Mouse (Mus musculus): ENCODE data around the gene Cnpy2.
"Not testable (repeated sequence)": the region's sequence is repeated elsewhere in the genome, so short reads cannot be mapped to it uniquely, and the experiment has no call there.

Gene Cnpy2

DNA sequence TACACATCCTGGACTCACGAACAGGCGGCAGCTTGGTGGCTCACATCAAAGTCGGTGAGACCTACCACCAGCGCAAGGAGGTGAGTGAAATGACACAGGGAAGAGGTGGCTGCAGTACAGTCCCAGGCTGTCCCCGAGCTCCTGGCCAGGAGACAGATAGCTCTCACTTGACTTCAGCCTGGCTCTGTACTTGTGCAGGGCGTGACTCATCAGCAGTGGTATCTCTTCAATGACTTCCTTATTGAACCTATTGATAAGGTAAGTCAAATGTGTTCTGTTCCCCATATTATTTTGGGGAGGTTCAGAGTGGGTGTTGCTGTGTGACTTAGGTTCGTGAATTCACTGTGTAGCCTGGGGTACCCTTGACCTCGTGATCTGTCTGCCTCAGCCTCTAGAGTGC, 6.7 kb upstream of the Cnpy2 start:
- no peak for DNase-seq

DNA sequence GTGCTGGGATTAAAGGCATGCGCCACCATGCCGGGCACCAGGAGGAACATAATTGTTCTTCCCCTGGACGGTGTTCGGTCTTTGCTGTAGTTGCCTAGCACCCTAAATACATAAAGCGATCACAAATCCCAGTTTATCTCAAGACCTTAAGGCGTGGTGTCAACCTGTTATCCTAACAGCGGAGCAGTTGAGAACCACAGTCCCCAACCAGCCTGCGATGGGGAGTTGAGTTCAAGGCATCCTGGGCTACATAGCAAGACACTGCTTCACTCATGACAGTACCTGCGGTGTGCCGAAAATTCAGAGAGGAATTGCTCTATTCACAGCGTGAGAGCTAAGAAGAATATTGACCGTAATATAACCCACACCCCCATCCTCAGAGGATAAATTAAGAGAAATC, 618 bp upstream of the Cnpy2 start:
- no peak for DNase-seq

DNA sequence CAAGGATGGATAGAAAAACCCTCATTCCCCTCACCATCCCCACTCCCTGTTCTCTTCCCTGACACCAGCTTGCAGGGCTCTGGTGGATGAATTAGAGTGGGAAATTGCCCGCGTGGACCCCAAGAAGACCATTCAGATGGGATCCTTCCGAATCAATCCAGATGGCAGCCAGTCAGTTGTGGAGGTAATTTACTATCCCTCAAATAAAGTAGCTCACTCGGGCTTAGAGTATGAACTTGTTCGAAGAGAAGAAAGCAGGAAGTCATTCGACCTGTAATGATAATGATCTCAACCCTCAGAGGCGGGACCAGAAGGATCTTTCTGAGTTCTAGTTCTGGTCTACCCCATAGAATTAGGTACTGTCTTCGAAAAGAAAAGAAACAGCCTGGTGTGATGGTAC, 1.3 kb downstream of the Cnpy2 start:
- no peak for DNase-seq

DNA sequence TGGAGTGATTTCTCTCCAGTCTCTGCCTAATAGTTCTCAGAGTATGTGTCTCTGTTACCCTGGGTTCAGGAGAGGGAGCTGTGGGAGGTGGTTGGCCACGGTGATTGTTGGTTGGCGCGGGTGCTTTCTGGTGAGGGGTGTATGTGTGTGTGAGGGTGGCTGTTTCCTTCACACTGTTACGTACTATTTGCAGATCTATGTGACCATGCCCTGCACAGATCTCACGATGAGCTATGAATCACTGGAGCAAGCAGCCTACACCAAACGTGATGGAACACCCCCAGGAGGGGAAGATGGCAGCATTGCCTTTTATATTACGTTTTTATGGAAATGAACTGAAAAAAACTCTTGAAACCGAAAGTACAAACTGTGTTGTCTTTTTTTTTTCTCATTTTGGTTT, 4.6 kb downstream of the Cnpy2 start:
- no peak for DNase-seq

DNA sequence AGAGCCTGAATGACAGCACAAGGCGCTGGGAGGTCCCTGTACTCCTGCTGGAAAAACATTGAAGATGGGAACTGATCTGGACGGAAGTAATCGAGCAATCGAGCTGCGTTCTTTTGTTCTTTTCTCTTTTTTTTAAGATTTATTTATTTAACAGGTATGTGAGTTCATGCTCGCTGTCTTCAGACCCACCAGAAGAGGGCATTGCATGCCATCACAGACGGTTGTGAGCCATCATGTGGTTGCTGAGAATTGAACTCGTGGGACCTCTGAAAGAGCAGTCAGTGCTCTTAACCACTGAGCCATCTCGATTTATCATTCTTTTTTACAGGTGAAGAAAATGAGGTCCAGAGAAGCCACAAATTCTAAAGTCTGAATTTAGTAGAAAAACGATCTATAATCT, 5.4 kb downstream of the Cnpy2 start:
- DNase-seq: no peak

DNA sequence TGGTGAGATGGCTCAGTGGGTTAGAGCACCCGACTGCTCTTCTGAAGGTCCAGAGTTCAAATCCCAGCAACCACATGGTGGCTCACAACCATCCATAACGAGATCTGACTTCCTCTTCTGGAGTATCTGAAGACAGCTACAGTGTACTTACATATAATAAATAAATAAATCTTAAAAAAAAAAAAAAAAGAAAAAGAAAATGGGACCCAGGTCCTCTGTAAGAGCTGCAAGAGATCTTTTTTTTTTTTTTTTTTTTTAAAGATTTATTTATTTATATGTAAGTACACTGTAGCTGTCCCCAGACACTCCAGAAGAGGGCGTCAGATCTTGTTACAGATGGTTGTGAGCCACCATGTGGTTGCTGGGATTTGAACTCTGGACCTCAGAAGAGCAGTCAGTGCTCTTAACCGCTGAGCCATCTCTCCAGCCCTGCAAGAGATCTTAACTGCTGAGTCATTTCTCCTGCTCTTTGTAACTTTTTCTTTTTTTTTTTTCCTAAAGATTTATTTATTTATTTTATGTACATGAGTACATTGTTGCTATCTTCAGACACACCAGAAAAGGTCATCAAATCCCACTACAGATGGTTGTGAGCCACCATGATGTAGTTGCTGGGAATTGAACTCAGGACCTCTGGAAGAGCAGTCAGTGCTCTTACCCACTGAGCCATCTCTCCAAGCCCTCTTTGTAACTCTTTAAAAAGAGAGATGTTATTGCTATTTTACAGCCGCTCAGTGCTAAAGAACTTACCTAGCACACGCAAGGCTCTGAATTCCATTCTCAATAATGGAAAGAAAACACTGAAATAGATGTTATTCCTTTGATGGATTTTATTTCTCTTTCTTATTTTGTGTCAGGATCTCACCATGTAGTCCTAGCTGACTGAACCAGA, 10.3 kb downstream of the Cnpy2 start:
- not testable (repeated sequence) for DNase-seq

DNA sequence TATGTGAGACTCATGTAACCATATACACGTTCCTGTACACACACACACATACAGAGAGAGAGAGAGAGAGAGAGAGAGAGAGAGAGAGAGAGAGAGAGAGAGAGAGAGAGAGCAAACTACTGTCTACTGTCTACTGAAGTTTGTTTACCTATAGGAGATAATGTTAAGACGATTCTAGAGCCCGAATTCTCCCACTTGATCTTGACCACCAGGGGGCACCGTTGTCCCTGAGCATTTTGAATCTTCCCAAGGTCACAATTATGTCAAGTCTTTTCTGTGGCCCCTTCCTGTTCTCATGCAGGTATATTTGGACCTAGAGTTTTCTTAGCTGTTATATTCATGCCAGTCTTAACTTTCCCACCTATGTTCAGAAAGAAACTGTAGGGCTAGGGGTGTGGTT, 13.3 kb downstream of the Cnpy2 start:
- peak; percentile 79 for DNase-seq

DNA sequence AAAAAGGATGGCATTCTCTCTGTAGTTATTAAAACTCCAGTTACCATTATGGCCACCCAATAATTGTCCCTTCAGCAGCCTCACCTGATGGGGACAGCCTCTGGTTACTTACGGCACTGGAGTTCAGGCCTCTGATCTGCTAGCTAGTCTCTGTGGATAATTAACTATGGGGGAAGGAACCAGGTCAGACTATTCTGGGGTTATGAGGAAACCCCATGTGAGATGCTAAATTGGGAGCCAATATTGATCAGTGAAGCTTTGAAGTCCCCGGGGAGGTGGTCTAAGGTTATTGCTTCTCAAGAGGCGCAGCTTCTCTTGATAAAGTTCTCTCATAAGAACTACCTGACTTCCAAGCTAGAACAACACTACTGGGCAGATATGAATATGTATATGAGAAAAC, 13.9 kb downstream of the Cnpy2 start:
- DNase-seq: no peak

DNA sequence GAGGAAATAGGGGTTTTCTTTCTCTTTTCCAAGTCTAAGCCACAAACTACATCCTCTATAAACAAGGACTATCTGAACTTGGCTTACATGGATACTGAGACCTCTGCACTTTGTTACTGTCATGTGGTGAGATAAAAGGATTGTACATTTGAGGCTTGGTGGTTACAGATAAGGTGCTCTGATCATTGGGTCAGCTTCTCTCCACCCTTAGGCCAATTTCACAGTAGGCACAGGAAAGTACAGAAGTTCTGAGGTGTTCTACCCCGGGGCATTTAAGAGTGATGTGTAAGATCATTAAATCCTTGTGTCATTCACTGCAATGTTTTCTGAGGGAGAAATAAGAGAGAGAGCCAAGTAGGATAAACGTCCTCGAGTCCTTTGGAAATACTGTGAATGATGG, 14.3 kb downstream of the Cnpy2 start:
- no peak for DNase-seq

DNA sequence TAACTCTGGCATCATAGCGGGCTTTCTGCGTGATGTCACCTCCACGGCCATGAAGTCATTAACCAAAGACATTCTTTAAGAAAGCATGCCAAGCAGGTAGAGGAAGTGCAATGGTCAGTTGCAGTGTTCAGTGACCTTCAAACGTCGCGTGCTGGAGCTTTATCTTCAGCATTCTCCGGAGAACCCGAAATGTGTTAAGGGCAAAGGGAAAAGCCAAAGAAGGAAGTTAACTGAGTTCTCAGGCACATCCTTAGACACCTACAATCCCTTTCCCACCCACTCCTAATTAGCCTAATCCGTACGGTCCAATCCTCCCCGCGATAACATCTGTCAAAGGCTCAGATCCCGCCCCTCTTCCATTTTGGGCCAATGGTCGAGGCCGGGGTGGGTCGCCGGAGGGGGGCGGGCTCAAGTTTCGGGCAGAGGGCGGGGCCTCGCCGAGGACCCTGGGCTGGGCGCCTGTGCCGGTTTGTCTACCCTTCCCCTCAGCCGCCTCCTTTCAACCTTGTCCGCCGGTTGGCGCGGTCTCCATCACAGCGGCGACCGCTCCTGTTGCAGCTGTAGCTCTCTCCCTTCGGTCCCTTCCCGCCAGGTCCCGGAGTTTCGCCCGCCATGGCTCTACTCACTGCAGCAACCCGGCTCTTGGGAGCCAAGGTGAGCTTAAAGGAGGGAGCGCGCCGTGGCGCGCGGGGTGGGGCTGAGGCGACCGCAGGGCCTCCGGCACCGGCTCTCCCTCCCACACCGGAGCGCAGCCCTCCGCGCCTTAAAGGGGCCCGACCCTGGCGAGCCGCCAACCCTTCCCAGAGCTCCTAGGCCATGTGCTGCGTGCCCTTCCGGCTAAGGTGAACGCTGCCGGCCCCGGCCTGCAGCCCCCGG, 15.3 kb downstream of the Cnpy2 start, which contains the start of gene Cs:
TSS of gene Cs (plus strand) at position 429 of the 876 bp plus-strand sequence.
- DNase-seq: peak; percentile 95

DNA sequence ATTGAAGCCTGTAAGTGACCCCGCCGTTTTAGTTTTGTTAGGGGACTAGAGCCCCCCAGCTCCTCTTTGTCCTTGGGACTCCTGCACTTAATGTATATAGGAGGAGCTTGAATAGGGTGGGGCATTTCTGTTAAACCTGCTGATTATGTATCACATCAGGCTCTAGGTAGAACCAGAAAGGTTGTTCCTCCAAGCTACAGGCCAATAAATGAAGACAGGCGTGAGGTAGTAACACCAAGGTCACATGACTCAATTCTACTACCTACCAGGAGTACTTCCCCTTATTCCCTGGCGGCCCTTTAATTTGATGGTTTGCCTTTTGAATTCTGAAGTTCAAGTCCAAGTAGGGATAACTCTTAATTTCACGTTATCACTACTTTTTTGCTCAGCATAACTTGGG, 16.2 kb downstream of the Cnpy2 start:
- DNase-seq: no peak

DNA sequence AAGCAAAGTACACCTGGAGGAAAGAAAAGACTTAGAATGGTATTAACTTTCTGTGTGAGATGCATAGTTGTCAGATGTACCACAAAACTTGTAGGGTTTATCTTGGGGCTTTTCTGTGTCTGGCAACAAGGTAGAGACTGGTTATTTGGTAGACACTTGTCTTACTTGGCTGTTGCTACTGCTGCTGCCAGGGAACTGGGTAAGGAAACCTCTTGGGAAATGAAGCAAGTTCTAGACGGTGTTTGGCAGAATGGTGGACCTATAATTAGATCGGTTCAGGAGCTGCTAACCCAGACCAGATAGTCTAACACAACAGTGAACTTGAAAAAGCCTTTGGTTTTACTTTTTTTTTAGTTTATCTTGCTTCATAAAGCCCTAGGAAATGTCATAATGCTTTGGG, 16.7 kb downstream of the Cnpy2 start:
- DNase-seq: no peak

DNA sequence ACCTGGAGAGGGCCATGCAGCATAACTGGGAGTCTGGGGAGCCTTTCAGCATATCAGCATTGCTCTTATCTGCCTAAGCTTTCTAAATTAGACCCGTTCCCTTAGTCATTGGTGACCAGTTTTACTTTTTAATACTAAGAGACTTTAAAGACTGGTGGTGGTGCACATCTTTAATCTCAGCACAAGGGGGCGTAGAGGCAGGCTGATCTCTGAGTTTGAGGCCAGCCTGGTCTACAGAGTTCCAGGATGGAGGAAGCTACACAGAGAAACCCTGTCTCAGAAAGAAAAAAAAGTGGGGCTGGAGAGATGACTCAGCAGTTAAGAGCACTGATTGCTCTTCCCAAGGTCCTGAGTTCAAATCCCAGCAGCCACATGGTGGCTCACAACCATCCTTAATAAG, 18.0 kb downstream of the Cnpy2 start:
- no peak for DNase-seq

DNA sequence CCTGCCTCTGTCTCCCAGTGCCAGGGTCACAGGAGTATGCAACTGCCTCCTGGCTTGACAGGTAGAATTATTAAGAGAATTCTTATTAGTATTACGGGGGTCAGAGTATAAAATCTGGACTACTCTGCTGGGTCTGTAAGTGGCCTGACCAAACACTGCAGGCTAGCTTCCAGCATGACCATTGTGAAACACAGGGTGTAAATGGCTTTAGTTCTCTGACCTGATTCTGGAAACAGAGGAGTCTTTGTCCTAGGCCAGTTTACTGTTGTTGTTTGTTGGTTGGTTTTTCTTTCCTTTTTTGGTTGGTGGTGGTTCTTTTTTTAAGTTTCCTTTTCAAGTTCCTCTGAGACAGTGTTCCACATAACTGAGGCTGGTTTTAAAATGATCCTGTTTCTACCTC, 21.2 kb downstream of the Cnpy2 start:
- no peak for DNase-seq

DNA sequence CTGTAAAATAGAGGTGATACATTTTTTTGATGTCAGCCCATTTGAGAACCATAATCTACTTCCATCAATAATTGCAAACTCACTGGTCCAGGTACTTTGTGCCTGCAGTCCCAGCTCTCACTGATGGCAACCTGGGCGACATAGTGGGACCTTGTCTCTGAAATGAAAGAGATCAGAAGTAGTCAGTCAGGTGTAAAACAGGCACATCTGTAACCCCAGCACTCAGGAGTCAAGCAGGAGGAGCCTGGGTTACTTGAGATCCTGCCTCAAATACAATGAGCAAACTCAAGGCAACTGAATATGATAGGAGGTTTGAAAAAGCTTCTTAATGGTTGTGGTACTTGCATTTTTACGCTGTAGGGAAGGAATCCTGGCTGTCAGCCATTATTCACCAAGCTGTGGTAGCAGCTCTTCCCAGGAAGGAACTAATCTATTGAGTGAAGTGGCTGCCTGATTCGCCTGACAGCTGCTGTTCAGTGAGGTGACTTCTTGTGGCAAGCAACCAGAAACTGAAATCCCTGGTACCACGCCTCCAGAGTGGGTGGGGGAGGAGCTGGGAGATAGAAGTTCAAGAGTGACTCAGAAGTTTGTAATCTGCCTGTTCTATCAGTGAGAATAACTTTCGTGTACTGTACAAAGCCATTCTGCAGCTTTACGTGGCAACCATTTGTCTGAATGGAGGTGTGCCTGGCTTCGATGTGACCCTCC, 22.5 kb downstream of the Cnpy2 start:
- DNase-seq: no peak

DNA sequence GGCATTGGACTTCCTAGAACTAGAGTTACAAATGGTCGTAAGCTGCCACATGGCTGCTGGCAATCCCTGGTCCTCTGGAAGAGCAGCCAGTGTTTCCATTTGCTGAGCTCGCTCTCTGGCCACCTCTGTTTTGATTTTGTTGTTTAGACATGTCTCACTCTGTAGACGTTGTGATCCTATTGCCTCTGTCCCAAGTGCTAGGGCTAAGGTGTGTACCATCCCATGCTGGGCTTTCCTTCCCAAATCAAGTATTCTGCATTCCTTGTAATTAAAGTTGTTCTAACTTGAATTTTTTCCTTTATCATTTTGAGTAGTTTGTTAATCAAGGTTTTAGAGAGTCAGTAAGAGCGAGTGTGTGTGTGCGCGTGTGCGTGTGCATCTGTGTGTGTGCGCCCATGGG, 25.3 kb downstream of the Cnpy2 start:
- no peak for DNase-seq

DNA sequence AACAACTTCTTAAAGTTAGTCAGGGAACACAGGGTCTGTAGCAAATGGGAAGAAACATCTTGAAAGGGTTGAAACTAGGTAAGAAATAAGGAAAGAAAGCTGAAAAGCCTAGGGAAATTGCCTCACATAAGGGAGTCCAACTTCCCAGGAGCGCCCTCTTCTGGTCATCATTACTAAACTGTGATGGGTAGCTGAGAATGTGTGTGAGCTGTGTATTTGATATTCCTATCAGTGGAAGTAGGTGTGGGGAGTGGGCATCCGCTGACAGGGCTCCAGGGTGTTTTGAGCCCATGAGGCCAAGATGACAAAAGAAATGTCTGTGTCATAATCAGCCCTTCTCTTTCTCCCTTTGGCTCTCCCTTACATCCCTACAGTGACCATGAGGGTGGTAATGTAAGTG, 36.5 kb downstream of the Cnpy2 start:
- peak; percentile 60 for DNase-seq

DNA sequence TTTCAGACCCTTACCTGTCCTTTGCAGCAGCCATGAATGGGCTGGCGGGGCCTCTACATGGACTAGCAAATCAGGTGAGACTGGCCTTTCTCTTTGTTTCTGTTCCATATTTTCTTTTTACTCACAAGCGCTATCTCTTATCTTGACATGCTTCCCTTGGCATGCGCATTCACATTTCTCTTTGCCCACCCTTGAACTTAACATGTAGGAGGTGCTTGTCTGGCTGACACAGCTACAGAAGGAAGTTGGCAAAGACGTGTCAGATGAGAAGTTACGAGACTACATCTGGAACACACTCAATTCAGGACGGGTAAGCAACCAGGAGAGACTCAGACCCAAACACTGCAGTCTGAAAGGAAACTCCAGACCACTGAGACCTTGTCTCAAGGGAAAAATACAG, 37.0 kb downstream of the Cnpy2 start:
- no peak for DNase-seq

DNA sequence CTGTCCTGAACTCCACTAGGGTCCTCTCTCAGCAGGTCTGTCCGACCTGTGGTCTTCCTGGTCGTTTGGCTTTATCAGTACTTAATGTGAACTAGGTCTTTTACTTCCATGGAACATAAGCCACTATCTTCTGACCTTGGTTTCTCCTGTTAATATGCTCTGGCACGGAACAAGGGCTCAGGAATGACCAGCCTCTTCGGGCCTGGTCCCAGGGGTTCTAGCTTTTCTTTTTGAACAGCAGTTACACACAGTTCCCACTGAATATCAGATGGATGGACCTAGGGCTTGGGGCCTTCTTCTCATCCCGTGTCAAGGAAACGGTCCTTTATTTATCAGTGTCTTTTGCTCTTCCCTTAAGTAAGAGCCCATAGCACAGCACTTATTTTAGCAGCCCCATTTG, 39.6 kb downstream of the Cnpy2 start:
- DNase-seq: no peak

DNA sequence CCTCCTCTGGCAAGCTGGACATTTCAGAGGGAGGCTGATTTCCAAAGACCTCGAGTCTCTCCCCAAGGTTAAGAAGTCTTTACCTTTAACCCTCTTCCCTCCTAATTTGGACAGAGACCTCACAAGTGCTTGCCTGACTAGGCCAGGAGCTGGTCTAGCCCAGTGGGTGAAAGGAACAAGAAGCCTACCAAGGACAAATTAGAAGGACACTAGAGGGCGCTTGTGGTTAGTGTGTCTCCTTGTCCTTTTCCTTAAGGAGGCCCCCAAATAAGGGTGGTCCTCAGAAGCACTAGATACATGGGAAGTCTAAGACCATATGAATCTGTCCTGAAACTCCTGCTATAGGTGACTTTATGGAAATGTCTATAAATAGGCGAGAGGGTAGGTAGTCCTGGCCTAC, 40.3 kb downstream of the Cnpy2 start:
- DNase-seq: no peak

DNA sequence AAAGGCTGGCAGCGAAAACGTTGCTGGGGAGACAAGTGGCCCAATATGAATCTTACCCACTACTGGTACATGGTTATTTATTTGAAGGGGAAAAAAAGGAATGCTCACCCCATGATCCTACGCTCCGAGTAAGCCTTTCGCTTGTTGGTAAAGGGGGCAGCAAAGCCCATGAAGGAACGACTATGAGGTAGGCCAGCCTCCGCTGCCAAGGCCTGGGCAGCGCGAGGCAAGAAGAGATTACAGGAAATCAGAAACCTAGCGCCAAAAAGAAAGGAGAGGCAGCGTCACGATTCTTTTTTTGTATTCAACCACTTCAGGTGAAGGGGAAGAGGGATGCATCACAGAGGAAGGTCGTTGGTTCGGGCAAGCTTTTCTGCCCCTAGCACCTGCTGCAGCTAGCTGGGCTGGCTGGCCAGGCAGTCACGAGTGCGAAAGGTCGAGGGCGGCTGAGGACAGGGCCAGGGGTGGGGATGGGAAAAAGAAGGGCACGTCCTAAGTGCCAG, 45.7 kb downstream of the Cnpy2 start:
- no peak for DNase-seq

DNA sequence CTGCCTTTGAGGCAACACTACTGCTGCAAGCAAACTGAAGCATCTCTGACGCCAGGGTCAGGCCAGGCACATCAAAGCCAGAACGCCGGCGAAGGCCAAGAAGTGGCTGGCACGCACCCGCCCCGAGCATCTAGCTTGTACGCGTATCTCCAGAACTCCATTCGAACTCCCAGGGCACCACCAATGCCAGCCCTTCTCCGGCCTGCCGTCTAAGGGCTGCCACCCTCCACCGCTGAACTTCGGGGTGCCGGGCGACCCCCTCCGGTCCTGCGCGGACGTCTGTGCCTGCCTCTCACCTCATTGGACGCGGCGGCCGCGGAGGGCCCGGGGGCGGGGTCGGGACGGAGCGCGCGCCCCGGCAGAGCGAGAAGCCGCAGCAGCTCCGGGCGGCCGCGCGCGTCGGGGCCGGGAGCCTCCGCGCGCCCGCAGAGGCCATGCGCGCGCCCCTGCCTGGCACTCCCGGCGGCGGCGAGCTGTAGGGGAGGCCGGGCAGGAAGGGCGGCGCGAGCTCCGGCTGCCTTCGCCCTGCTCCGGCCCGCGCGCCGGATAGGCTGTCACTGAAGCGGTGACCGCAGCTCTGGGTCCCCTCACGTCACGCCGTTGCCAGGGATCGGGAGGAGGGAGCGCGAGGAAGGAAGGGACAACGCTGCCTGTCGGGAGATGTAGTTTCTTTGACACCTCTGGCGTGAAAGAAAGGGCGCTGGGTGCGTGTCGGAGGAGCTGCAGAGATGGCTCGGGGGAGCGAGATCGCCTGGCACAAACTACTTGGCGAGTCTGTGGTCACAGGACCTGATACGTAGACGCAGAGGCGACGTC, 46.4 kb downstream of the Cnpy2 start, which contains the start of gene Coq10a:
TSS of gene Coq10a (minus strand) at position 596 of the 816 bp plus-strand sequence.
- DNase-seq: peak; percentile 92

Measured in cerebellum, adult 8-10 months (tissue).